10 mouse cellular contexts compared by ENCODE assay signal in the genomic region with DNA sequence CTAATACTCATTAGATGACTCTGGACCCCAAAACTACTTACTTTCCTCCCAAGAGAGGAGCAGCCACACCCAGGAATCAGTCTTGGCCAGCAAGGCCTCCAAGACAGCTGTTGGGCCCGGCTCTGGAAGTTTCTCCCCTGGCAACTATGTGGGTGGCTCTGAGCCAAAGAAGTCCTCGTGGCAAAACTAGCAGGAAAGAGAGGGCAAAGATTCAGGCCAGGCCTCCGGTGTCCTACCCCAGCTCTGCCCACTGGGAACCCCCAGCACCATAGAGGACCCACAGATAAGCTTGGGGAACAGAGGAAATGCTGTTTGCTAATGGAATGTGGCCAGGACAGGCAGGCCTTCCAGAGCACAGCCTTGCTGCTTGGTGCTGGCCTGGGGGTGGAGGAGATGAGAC. TPM values are rescaled to one million over a fixed set of nuclear protein-coding genes. Genes with fewer than 3 reads are reported as not detected.
DNase-seq lines count a peak whose midpoint lies in the region; ATAC-seq and TF ChIP-seq lines count a peak whose summit lies in the region.
"Had no signal": no experiment of that assay in that cellular context is flagged by ENCODE, and none has a peak within 500 bp of the region (broad histone marks: within the 10 kb centered on the region; RNA-seq: fewer than 3 reads in every experiment).

No protein-coding gene starts in this region.

- no peak for TF ChIP-seq POLR2A in kidney, adult 2 months (IDR thresholded peaks at IDR 0.05; ENCODE audit: low read depth, low read length)

- H3K9ac ChIP-seq in kidney, embryonic 14.5 days (ENCODE audit: low read depth, low read length) = no peak overlapping the region
- H3K9ac ChIP-seq in midbrain, postnatal 0 days (replicated peaks; ENCODE audit: low read length, poor library complexity, severe bottlenecking) = no peak overlapping the region

- TF ChIP-seq CTCF in kidney, adult 2 months (conservative IDR thresholded peaks at IDR 0.05; ENCODE audit: insufficient read depth, insufficient read length, low read depth, low read length) = no peak
- no peak for TF ChIP-seq CTCF in midbrain, postnatal 0 days (IDR thresholded peaks at IDR 0.05)

- no peak overlapping the region; the same call in 1 of the 2 replicates for H3K4me2 ChIP-seq in kidney, embryonic 14.5 days (replicated peaks; ENCODE audit: low read depth, low read length)
- peak overlapping the region; percentile 71 for H3K4me2 ChIP-seq in midbrain, postnatal 0 days (ENCODE audit: low read depth, low read length, poor library complexity, severe bottlenecking)

- peak; percentile 42 for DNase-seq in kidney, adult 2 months
- DNase-seq in cerebellum, adult 9-10 months = peak; percentile 8
- DNase-seq in gastrocnemius, postnatal 4 days (ENCODE audit: low spot score in 2 of 2) = peak; percentile 35 to 60
- peak; percentile 37 for DNase-seq in kidney, postnatal 10 days
- peak; percentile 14 for DNase-seq in midbrain, postnatal 0 days (ENCODE audit: low spot score)
- no peak for DNase-seq in T-cell, adult 2 months (ENCODE audit: low spot score)
- no peak for DNase-seq in natural killer cell, adult 2 months (ENCODE audit: low spot score in 2 of 2)

- H3K4me3 ChIP-seq in kidney, adult 2 months (ENCODE audit: insufficient read depth, low read depth, low read length) = no peak overlapping the region
- no peak overlapping the region for H3K4me3 ChIP-seq in kidney, embryonic 14.5 days (ENCODE audit: low read length)
- H3K4me3 ChIP-seq in midbrain, postnatal 0 days (ENCODE audit: low read depth, low read length) = no peak overlapping the region

- no peak for ATAC-seq in kidney, embryonic 14.5 days (ENCODE audit: low FRiP score, low TSS enrichment)
- ATAC-seq in midbrain, postnatal 0 days (ENCODE audit: low FRiP score) = no peak
- ATAC-seq: Patski had no signal

- no peaks in the 10 kb centered on the region for H3K9me3 ChIP-seq in kidney, embryonic 14.5 days (ENCODE audit: control insufficient read depth, low read length)
- no peaks in the 10 kb centered on the region for H3K9me3 ChIP-seq in midbrain, postnatal 0 days (ENCODE audit: low read length)

- no peak overlapping the region for H3K27ac ChIP-seq in kidney, adult 2 months (ENCODE audit: insufficient read depth, low read depth, low read length)
- no peak overlapping the region for H3K27ac ChIP-seq in kidney, embryonic 14.5 days (ENCODE audit: low read depth, low read length)
- no peak overlapping the region for H3K27ac ChIP-seq in midbrain, postnatal 0 days (ENCODE audit: low read depth, low read length)
- H3K27ac ChIP-seq: macrophage had no signal

- 17% methylated on average over 3 of the region's 3 CpGs for WGBS in kidney, adult 2 months
- 55% methylated on average over 3 of the region's 3 CpGs for WGBS in kidney, embryonic 14.5 days
- WGBS in midbrain, postnatal 0 days = 61% methylated on average over 3 of the region's 3 CpGs

- H3K4me1 ChIP-seq in kidney, adult 2 months (ENCODE audit: control insufficient read depth, insufficient read depth, low read length) = no peaks in the 10 kb centered on the region
- no peaks in the 10 kb centered on the region for H3K4me1 ChIP-seq in kidney, embryonic 14.5 days (ENCODE audit: control insufficient read depth, insufficient read depth, low read length)
- H3K4me1 ChIP-seq in midbrain, postnatal 0 days (ENCODE audit: insufficient read depth, low read length) = no peaks in the 10 kb centered on the region

- no peaks in the 10 kb centered on the region for H3K27me3 ChIP-seq in kidney, adult 2 months (replicated peaks; ENCODE audit: control insufficient read depth, insufficient read depth, low read length)
- H3K27me3 ChIP-seq in kidney, embryonic 14.5 days (ENCODE audit: control insufficient read depth, insufficient read depth, low read length) = no peaks in the 10 kb centered on the region
- H3K27me3 ChIP-seq in midbrain, postnatal 0 days (ENCODE audit: insufficient read depth, low read length) = no peaks in the 10 kb centered on the region
- H3K27me3 ChIP-seq: Patski had no signal

- H3K36me3 ChIP-seq in kidney, adult 2 months (ENCODE audit: control insufficient read depth, insufficient read depth, low read length) = no peaks in the 10 kb centered on the region
- no peaks in the 10 kb centered on the region for H3K36me3 ChIP-seq in kidney, embryonic 14.5 days (ENCODE audit: control insufficient read depth, insufficient read depth, low read length)
- H3K36me3 ChIP-seq in midbrain, postnatal 0 days (ENCODE audit: insufficient read depth, low read length) = no peaks in the 10 kb centered on the region

RNA-seq across cellular contexts. Expression of a gene that starts 51.9 kb away (rescaled TPM):
- polyA plus RNA-seq in kidney, adult 2 months (2012; rRNA removed) = 3.2 and 3.3 TPM in 2 replicates
- polyA plus RNA-seq in kidney, embryonic 14.5 days (2014; fragmentation: Nextera tagmentation; extraction: Ambion mirVana) = 9.6 and 12.7 TPM in 2 replicates
- 1 to 10 TPM; 4.6 to 5.0 TPM for total RNA-seq in gastrocnemius, postnatal 4 days (2021)
- total RNA-seq in midbrain, postnatal 0 days (2014; rRNA removed) = 5.4 and 8.8 TPM in 2 replicates
- polyA plus RNA-seq in midbrain, postnatal 0 days (2015; fragmentation: Nextera tagmentation; extraction: Ambion mirVana) = 2.6 and 3.2 TPM in 2 replicates

Comparison
In these comparisons a context has a peak if more than half of its experiments do, and no peak if none do; other contexts are left out.
1. DNase-seq: peak in kidney, adult 2 months (single experiment), cerebellum, adult 9-10 months (single experiment), gastrocnemius, postnatal 4 days (2 of 2), kidney, postnatal 10 days (single experiment) and midbrain, postnatal 0 days (single experiment); none in T-cell, adult 2 months (single experiment) and natural killer cell, adult 2 months (0 of 2).